Mouse (Mus musculus) inflammation-experienced regulatory T-cells (primary cell): Measurements from ENCODE around the gene Oxct2a. TPM values are rescaled to one million over a fixed set of nuclear protein-coding genes. Genes with fewer than 3 reads are reported as not detected.

Experiments
- polyA plus RNA-seq, 2 experiments: library from polyadenylated mRNA; unstranded; fragments of 100-300 nt; shearing (Covaris generic); gene quantifications; one replicate each; pipeline ENCODE4 v1.2.1; 2017

Gene Oxct2a
- polyA plus RNA-seq: not detected

DNA sequence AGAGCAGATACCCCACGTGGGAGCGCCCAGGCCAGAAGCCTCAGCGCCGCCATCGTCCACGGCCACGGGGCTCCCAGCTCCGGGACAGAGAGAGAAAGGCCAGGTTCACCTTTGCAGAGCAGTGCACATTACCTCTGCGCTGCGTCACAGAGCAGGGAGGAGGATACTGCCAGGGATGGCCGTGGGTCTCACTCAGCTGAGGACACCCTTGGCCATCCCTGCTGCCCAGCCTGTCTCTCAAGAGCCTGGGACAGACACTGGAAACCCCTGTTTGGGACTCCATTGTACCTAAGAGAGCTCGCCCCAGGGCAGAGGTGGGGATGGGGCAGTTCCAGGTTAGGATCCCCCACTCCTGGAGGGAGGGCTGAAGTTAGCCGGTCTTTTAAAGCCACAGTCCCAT, at the start of gene Oxct2a:
Gene Oxct2a, minus strand, starts transcription at position 101 of the 400 bp plus-strand sequence.

DNA sequence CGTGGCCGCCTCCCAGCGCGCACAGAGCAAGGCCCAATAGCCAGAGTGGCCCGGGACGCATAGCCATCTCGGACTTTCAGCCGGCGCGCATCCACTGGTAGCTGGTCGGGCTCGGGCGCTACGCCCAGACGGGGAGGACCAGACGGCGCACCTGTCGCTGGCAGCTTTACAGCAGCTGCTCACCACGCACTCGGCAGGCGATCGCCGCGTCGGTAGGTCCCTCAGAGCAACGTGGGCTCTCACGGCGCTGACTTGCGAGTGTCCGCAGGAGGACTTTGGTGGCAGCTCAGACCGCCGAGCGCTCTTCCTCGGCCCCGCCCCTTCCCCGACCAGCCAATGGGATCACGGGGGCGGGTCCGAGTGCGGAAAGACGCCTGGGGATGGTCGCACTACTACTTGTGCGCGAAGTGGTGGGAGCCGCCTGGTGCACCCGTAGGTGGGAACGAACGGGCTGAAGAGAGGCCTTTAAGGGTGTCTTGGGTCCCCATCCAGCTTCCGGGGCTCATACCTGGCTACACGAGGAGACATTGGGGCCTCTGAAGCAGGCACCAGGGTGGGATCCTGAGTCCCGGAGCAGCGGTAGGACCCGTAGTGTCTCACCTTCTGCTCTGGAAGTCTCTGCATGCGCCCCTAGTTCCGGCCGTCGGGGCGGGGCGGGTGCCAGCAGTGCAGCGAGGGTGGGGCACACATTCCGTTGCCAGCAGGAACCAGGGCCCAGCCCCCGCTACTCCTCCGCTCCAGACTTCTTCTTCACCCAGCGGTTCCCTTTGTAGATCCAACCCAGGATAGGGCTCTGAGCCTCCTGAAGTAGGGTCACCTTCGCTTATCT, 19.4 kb upstream of the Oxct2a start, which contains the start of gene Bmp8a:
Gene Bmp8a, minus strand, starts transcription at position 611 of the 829 bp plus-strand sequence.

Other genes with a start within 250 kb of the Oxct2a start
- under 1 TPM; 0.08 to 0.16 TPM for gene Bmp8b, start 218.5 kb downstream of the Oxct2a start, polyA plus RNA-seq
- gene Oxct2b, start 207.4 kb downstream of the Oxct2a start, polyA plus RNA-seq: not detected
- 100 to 1,000 TPM in 1 of 2 experiments, 10 to 100 TPM in 1; 82.9 to 100 TPM for gene Ppie, start 183.7 kb downstream of the Oxct2a start, polyA plus RNA-seq
- 1 to 10 TPM in 1 of 2 experiments, under 1 TPM in 1; 0.30 to 3.6 TPM for gene Hpcal4, start 140.4 kb downstream of the Oxct2a start, polyA plus RNA-seq
- under 1 TPM in 1 of 2 experiments, not detected in 1; 0.31 TPM for gene Nt5c1a, start 122.1 kb downstream of the Oxct2a start, polyA plus RNA-seq
- under 1 TPM in 1 of 2 experiments, not detected in 1; 0.29 TPM for gene Heyl, start 90.1 kb downstream of the Oxct2a start, polyA plus RNA-seq
- 10 to 100 TPM in 1 of 2 experiments, 1 to 10 TPM in 1; 9.5 to 12.5 TPM for gene Pabpc4, start 61.3 kb downstream of the Oxct2a start, polyA plus RNA-seq
- not detected for gene Bmp8a, start 19.6 kb upstream of the Oxct2a start, polyA plus RNA-seq